In genomic region chr2:28014778-28015177, GRCm38 (mm10) we compare ENCODE assay signal across 1 mouse cellular context.
TF ChIP-seq lines count a peak whose summit lies in the region.

No protein-coding gene starts in this region.

TF ChIP-seq in MEL, 35 proteins besides CTCF, POLR2A, EP300 and RAD21 (continued from another document):
- peak; percentile 63; the same call in 1 of the 2 replicates for TF ChIP-seq MXI1 (IDR thresholded peaks at IDR 0.05; ENCODE audit: low read depth, low read length)
- 0 out of 2 replicates have a peak, but pooled peaks have one; percentile 34 for TF ChIP-seq MAZ (IDR thresholded peaks at IDR 0.05; ENCODE audit: low read depth, low read length)
- no peak for TF ChIP-seq HCFC1 (IDR thresholded peaks at IDR 0.05; ENCODE audit: low read depth, low read length)
